Mouse (Mus musculus) limb, embryonic 14.5 days (tissue): ENCODE data around the gene Rnf5. TPM values are rescaled to one million over a fixed set of nuclear protein-coding genes. Genes with fewer than 3 reads are reported as not detected.

Experiments
- ATAC-seq: fragments of 200-750 bp; cut with Nextera tagmentation; 2 replicates; pipeline ENCODE4 v1.8.0; 2017; ENCODE audit warnings: low read depth, moderate number of reproducible peaks, moderate TSS enrichment; ENCODE audit not compliant: low FRiP score
- DNase-seq: peaks from one replicate; pipeline ENCODE4 v3.0.0-alpha.2; 2015; ENCODE audit warnings: low spot score
- H3K27ac ChIP-seq: fragments of 300-500 bp; sonication (generic); replicated peaks from 2 replicates; pipeline ENCODE4 v1.5.1; 2014; ENCODE audit warnings: low read depth, mild to moderate bottlenecking, low read length, moderate library complexity, mixed read lengths
- H3K27me3 ChIP-seq: fragments of 300-500 bp; sonication (generic); 2 replicates; pipeline ENCODE4 v1.6.1; 2014; ENCODE audit warnings: low read length, mixed read lengths; ENCODE audit not compliant: control insufficient read depth, insufficient read depth
- H3K36me3 ChIP-seq: fragments of 300-500 bp; sonication (generic); 2 replicates; pipeline ENCODE4 v1.6.1; 2014; ENCODE audit warnings: mild to moderate bottlenecking, low read length, moderate library complexity, mixed read lengths; ENCODE audit not compliant: control insufficient read depth, insufficient read depth
- H3K4me1 ChIP-seq: fragments of 300-500 bp; sonication (generic); 2 replicates; pipeline ENCODE4 v1.6.1; 2014; ENCODE audit warnings: antibody characterized with exemption, low read length, mixed read lengths; ENCODE audit not compliant: control insufficient read depth, insufficient read depth
- H3K4me2 ChIP-seq: fragments of 300-500 bp; sonication (generic); replicated peaks from 2 replicates; pipeline ENCODE4 v1.6.1; 2014; ENCODE audit warnings: low read depth, mild to moderate bottlenecking, low read length, moderate library complexity; ENCODE audit not compliant: severe bottlenecking
- H3K4me3 ChIP-seq: fragments of 300-500 bp; sonication (generic); replicated peaks from 2 replicates; pipeline ENCODE4 v1.5.1; 2014; ENCODE audit warnings: low read length
- H3K9ac ChIP-seq: fragments of 300-500 bp; sonication (generic); 2 replicates; pipeline ENCODE4 v1.6.1; 2014; ENCODE audit warnings: mild to moderate bottlenecking, low read depth, low read length, moderate library complexity; ENCODE audit not compliant: severe bottlenecking
- H3K9me3 ChIP-seq: fragments of 300-500 bp; sonication (generic); 2 replicates; pipeline ENCODE4 v1.6.1; 2016; ENCODE audit warnings: low read length; ENCODE audit not compliant: control insufficient read depth
- POLR2A ChIP-seq: fragments of 200-500 bp; IDR thresholded peaks from 2 replicates; pipeline ENCODE4 v1.8.0; 2012; ENCODE audit warnings: inconsistent platforms, mild to moderate bottlenecking, moderate library complexity, borderline replicate concordance; ENCODE audit not compliant: insufficient read depth, insufficient read length; ENCODE audit errors: extremely low read depth
- WGBS: fragments of 180-500 bp; shearing (Covaris S2); extraction: QIAGEN DNeasy Blood & Tissue Kit; methylation state at CpG from one replicate; pipeline ENCODE4 v1.1.7; 2014; 5-methylcytosine and 5-hydroxymethylcytosine counted together
- polyA plus RNA-seq, 2 experiments: library from polyadenylated mRNA; depleted of rRNA in 1 of 2; stranded (reverse) in 1 of 2; unstranded in 1 of 2; fragments of >200 nt; fragmentation: Nextera tagmentation in 1 of 2; extraction: Ambion mirVana in 1 of 2; gene quantifications; 2 replicates each; pipeline versions ENCODE4 v1.2.1 to v1.2.3; 2012 to 2014

Gene Rnf5
- polyA plus RNA-seq, 2 experiments: 79.5 to 103 TPM

GRCm38 (mm10) chr17:34627943-34628643 lies 24.6 kb upstream of the Rnf5 start, which contains the start of gene Ppt2:
TSS of gene Ppt2 (minus strand) at chr17:34628510.
- no peak for TF ChIP-seq POLR2A
- Histone ChIP-seq H3K4me1 (peaks cover 30% of the 10 kb centered on the region), H3K9me3 (no peaks in the 10 kb centered on the region), H3K27ac (peak within 1 kb of the TSS; percentile 92), H3K27me3 (peaks cover 36% of the 10 kb centered on the region), H3K4me3 (peak within 1 kb of the TSS; percentile 81), H3K36me3 (peaks cover 19% of the 10 kb centered on the region), H3K4me2 (peak within 1 kb of the TSS; percentile 78), H3K9ac (peak within 1 kb of the TSS; percentile 73)
- ATAC-seq (0 out of 2 replicates have a peak, but pooled peaks have one; percentile 8), DNase-seq (no peak)
- WGBS: 6% methylated on average over 29 of the region's 29 CpGs

GRCm38 (mm10) chr17:34627093-34627942 lies 23.8 kb upstream of the Rnf5 start:
- Histone ChIP-seq H3K9me3 (no peaks in the 10 kb centered on the region), H3K4me1 (peaks cover 30% of the 10 kb centered on the region), H3K9ac (peak overlapping the region; percentile 73), H3K27me3 (peaks cover 30% of the 10 kb centered on the region), H3K4me3 (peak overlapping the region; percentile 81), H3K27ac (peak overlapping the region; percentile 92), H3K4me2 (peak overlapping the region; percentile 78), H3K36me3 (peaks cover 27% of the 10 kb centered on the region)
- TF ChIP-seq POLR2A: 0 out of 2 replicates have a peak, but pooled peaks have one; percentile 9
- WGBS: 3% methylated on average over 41 of the region's 45 CpGs
- ATAC-seq (peak; percentile 86), DNase-seq (peak; percentile 94)

GRCm38 (mm10) chr17:34626773-34627092 lies 23.2 kb upstream of the Rnf5 start:
- H3K9ac ChIP-seq: peak overlapping the region; percentile 73
- H3K4me3 ChIP-seq: peak overlapping the region; percentile 81
- ATAC-seq (peak; percentile 19; the same call in 1 of the 2 replicates), DNase-seq (peak; percentile 59)
- H3K27ac ChIP-seq: peak overlapping the region; percentile 92
- H3K27me3 ChIP-seq: peaks cover 24% of the 10 kb centered on the region
- peaks cover 33% of the 10 kb centered on the region for H3K36me3 ChIP-seq
- WGBS: 0% methylated on average over 18 of the region's 18 CpGs
- H3K4me1 ChIP-seq: peaks cover 26% of the 10 kb centered on the region
- no peak for TF ChIP-seq POLR2A
- peak overlapping the region; percentile 78 for H3K4me2 ChIP-seq
- H3K9me3 ChIP-seq: no peaks in the 10 kb centered on the region

DNA sequence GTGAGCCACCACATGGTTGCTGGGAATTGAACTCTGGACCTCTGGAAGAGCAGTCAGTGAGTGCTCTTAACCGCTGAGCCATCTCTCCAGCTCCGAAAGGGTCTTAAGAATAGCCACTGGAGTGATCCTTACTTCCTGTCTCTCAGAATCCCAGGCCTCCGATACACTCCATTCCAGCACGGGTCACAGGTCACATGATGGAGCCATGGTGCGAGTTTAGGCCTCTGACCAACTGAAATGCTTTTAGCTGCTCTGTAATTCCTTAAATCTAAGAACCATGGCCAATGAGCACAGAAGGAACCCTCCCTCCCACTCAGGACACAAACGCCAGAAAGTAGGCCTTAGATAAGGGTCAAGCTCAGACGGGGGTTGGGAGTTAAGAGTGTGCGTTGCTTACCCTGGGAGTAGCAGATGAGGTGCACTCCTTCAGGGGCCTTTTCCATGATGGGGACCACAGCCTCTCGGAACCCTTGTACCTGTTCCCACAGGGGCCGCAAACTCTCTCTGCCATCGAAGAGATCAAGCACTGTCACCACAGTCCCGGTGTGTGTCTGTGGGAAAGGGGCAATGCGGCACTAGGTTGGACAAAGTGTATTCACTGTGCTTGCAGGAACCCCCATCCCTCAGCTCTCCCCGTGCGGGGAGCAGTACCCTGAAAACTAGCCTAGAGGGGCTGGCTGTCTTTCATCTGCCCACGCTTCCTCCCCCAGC lies 22.7 kb upstream of the Rnf5 start:
- TF ChIP-seq POLR2A: no peak
- DNase-seq: no peak
- Histone ChIP-seq H3K4me3 (peak overlapping the region; percentile 81), H3K9me3 (no peaks in the 10 kb centered on the region), H3K27ac (0 out of 2 replicates have a peak overlapping the region, but pooled peaks have one; percentile 92), H3K9ac (peak overlapping the region; percentile 73), H3K27me3 (peaks cover 19% of the 10 kb centered on the region), H3K4me1 (peaks cover 24% of the 10 kb centered on the region), H3K36me3 (peaks cover 37% of the 10 kb centered on the region), H3K4me2 (peak overlapping the region; percentile 78)
- ATAC-seq: no peak
- WGBS: 53% methylated on average over 16 of the region's 16 CpGs

DNA sequence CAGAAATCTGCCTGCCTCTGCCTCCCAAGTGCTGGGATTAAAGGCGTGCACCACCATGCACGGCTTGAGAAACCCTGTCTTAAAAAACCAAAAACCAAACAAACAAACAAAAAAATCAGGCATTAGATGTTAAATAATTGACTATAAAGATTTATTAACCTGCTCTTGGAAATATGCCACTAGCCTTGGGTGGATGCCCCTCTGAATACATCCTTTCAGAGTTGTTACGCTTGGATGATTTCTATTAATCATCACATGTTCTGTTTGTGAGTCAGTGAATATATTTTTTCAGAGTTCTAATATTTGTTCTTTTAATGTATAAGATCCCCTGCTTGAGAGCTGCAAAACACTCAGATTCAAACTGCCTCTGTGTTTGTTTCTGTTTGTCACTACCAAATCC lies 21.5 kb upstream of the Rnf5 start:
- H3K9me3 ChIP-seq: no peaks in the 10 kb centered on the region
- H3K27me3 ChIP-seq: peaks cover 6% of the 10 kb centered on the region
- no peak overlapping the region for H3K4me2 ChIP-seq
- H3K27ac ChIP-seq: no peak overlapping the region
- peaks cover 18% of the 10 kb centered on the region for H3K4me1 ChIP-seq
- TF ChIP-seq POLR2A: no peak
- no peak for ATAC-seq
- peaks cover 46% of the 10 kb centered on the region for H3K36me3 ChIP-seq
- no peak overlapping the region for H3K4me3 ChIP-seq
- DNase-seq: no peak
- 92% methylated on average over 3 of the region's 3 CpGs for WGBS
- H3K9ac ChIP-seq: no peak overlapping the region
